Mouse (Mus musculus): ENCODE results near the gene Aldh5a1.

Gene Aldh5a1

GRCm38 (mm10) chr13:24933199-24933598, 4.3 kb downstream of the Aldh5a1 start:
- DNase-seq (ENCODE audit: low spot score), result no peak

DNA sequence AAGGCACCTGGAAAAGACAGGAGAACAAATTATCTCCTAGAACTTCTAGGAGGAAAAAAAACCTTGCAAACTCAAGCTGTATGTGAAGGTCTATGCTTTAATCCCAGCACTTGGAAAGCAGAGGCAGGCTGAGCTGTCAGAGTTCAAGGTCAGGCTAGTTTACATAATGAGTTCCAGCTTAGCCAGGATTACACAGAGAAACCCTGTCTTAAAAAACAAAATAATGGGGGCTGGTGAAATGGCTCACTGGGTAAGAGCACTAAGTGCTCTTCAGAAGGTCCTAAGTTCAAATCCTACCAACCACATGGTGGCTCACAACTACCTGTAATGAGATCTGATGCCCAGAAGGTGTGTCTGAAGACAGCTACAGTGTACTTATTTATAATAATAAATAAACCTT, 6.9 kb downstream of the Aldh5a1 start:
- DNase-seq (ENCODE audit: low spot score), result no peak

DNA sequence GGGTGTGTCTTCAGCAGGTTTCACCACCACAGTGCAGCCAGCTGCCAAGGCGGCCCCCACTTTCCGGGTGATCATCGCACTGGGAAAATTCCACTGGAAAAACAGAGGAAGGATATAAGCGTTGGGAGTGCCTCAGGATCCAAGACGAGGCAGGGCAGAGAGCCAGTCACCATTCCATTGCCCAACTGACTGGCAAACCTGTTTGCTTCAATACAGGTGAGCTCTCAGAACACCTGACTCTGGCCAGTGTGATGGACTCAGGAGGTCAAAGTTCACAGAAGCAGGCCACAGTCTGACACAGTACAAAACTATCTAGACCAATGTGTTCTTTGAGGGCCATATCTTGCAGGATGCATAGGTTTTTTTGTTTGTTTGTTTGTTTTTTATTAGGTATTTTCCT, 13.5 kb downstream of the Aldh5a1 start:
- DNase-seq (ENCODE audit: low spot score), result no peak

DNA sequence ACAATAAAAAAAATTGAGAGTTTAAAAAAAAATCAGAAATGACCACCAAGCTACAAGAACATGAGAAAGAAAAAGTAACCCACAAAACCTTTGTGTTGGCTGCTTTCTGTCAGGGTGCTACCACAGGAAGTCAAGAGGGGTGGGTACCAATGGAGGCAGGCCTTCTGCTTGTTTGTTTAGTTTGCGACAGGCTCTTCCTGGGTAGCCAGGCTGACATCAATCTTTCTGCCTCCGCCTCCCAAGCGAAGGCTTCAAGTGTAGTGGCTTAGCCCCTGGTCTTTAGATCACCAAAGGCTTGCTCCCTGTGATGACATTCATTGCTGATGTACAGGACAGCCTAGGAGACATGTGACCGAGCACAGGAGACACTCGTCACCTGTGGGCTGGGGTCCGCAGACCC, 16.2 kb downstream of the Aldh5a1 start:
- DNase-seq (ENCODE audit: low spot score), result no peak

GRCm38 (mm10) chr13:24920333-24920977, 17.0 kb downstream of the Aldh5a1 start:
- DNase-seq (ENCODE audit: low spot score), result no peak

GRCm38 (mm10) chr13:24915831-24916230, 21.6 kb downstream of the Aldh5a1 start:
- DNase-seq (ENCODE audit: low spot score), result no peak

DNA sequence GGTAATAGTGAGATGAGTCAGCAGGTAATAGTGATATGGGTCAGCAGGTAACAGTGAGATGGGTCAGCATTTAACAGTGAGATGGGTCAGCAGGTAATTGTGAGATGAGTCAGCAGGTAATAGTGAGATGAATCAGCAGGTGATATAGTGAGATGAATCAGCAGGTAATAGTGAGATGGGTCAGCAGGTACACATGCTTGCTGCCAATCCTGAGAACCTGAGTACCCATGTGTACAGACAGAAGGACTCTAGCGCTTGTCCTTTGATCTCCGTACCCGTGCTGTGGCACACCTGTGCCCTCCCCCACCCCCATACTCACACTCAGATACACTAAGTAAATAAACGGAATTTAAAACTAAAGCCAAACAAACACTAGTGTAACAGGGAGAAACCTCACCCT, 22.5 kb downstream of the Aldh5a1 start:
- no peak for DNase-seq (ENCODE audit: low spot score)

GRCm38 (mm10) chr13:24913576-24913975, 23.9 kb downstream of the Aldh5a1 start:
- DNase-seq (ENCODE audit: low spot score), result no peak

GRCm38 (mm10) chr13:24909112-24909511, 28.3 kb downstream of the Aldh5a1 start:
- DNase-seq (ENCODE audit: low spot score), result no peak

DNA sequence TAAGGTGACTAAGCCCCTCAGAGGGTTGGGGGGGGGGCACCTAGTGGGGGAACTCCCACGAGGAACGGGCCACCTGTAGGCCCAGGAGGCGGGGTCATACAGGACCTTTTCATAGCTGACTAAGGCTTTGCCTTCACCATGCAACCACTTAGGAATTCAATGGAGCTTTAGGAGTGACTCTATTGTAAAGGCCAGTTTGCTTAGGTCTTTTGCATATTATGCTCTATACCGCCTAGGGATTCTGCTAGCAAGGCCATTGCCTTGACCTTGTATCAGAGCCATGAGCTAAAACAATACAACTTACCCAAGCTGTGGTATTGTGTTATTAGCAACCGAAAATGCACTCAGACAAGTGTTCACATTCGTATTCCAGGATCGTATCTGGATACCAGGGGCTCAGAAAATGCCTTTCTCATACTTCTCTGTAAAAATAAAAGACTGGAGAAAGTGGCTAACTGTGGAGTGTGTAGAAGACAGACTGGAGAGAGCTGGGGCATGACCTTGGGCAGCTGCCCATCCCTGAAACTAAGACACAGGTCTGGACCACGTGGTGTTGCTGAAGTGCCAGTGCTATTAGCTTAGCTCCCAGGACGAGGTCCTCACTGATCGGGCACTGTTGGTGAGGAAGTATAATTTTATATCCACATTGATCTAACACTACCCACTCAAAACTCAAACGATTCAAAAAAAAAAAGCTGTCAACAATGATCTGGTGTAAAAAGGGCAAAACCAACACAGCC, 30.5 kb downstream of the Aldh5a1 start:
- DNase-seq (ENCODE audit: low spot score), result no peak

GRCm38 (mm10) chr13:24905422-24905821, 32.0 kb downstream of the Aldh5a1 start:
- no peak for DNase-seq (ENCODE audit: low spot score)

- DNase-seq (ENCODE audit: low spot score), result no peak
Measured at GRCm38 (mm10) chr13:24903412-24903811, 34.0 kb downstream of the Aldh5a1 start.

DNA sequence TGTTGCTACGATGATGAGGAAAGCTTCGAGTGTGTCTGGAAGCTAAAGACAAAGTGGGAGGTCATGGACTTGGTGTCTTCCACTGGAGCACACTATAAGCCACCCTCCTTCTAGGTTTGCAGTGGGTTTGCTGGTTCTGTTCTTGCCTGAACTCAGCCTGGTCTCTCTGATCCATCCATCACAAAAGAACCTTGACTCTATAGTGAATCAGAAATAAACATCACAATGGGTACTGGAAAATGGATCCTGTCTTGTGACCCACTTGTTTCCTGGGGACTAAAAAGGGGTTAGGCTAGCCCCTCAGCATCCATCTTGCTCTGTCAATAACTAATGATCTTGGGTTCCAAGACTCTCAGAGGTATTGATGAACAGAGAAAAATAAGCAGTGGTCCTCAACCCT, 35.5 kb downstream of the Aldh5a1 start:
- DNase-seq (ENCODE audit: low spot score), result no peak

GRCm38 (mm10) chr13:24893880-24894279, 43.6 kb downstream of the Aldh5a1 start:
- no peak for DNase-seq (ENCODE audit: low spot score)

- DNase-seq (ENCODE audit: low spot score), result no peak
Measured at GRCm38 (mm10) chr13:24892516-24892915, 44.9 kb downstream of the Aldh5a1 start.

- no peak for DNase-seq (ENCODE audit: low spot score)
Measured at GRCm38 (mm10) chr13:24889554-24889953, 47.9 kb downstream of the Aldh5a1 start.

GRCm38 (mm10) chr13:24882411-24882810, 55.0 kb downstream of the Aldh5a1 start:
- DNase-seq (ENCODE audit: low spot score), result no peak

DNA sequence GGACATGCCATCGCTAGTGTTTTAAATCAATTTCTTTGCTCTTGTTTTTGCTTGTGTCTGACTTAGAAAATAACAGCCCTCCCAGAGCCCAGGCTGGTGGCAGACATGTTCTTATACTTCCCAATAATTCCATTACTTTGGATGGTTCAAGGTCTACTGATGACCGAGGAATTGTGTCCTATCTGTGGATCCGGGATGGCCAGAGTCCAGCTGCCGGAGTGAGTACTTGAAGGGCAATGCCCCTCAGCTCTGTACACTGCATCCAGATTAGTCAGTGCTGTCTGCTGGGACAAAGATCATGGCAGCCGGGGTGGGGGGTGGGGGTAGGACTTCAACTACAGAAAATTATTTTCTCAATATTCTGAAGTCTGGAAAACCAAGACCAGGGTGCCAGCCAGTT, 56.8 kb downstream of the Aldh5a1 start:
- DNase-seq (ENCODE audit: low spot score), result no peak

- no peak for DNase-seq (ENCODE audit: low spot score)
Measured at GRCm38 (mm10) chr13:24880208-24880607, 57.3 kb downstream of the Aldh5a1 start.

DNA sequence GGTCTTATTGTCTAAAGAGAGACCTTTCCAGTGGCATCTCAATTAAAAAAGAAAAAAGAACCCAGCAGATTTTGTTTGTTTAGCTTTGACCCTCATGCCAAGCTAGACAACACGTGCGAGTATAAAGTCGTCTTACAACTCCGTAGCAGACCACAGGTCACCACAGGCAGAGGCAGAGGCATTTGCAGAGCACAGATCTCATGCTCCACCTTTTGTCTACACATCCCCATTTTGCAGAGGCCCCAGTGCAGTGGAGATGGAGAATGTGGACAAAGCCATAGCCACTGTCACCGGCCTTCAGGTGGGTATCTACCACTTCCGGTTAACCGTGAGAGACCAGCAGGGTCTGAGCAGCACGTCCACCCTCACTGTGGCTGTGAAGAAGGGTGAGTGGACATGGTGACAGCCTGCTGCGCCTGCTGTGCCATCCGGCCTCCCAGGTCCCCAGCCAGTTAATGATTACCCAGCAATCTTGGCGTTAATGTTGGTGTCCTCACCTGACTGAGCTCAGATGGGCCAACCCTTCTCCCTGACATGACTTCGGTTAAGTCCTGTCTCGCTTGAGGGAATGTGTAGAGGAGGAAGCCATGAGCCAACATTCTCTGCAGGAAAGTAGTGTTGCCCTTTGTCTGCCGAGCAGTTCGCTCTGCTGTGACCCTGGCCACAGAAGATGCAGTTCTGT, 58.0 kb downstream of the Aldh5a1 start:
- no peak for DNase-seq (ENCODE audit: low spot score)

DNA sequence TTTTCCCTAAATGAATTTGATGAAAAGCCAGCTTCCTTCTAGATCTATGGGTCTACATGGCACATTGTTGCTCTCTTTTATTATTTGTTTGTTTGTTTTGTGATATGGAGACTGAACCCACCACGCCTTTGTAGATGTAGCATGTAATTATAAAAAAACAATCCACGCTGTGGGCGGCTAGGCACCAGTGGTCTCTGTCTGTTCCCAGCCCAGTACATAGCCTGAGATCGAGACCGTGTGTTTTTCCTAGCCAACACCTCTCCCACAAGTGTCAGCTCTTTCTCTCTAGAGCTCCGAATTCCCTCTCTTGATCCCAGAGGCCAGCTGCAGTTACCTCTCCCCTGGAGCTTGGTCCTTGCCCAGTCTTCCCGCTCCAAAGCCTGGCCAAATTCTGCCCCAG, 69.2 kb downstream of the Aldh5a1 start:
- no peak for DNase-seq (ENCODE audit: low spot score)

GRCm38 (mm10) chr13:24867789-24868188, 69.7 kb downstream of the Aldh5a1 start:
- DNase-seq (ENCODE audit: low spot score), result no peak
